Mouse (Mus musculus) neural tube, embryonic 11.5 days (tissue): ENCODE measurements around the gene Glipr1. TPM values are rescaled to one million over a fixed set of nuclear protein-coding genes. Genes with fewer than 3 reads are reported as not detected.
"Not testable (repeated sequence)": the region's sequence is repeated elsewhere in the genome, so short reads cannot be mapped to it uniquely, and the experiment has no call there.

Experiments used
- ATAC-seq: fragments of 200-750 bp; cut with Nextera tagmentation; 2 replicates; pipeline ENCODE4 v1.8.0; 2017; ENCODE audit warnings: moderate number of reproducible peaks, mild to moderate bottlenecking, moderate TSS enrichment, moderate library complexity; ENCODE audit not compliant: insufficient read depth, low FRiP score, low TSS enrichment
- DNase-seq: peaks from one replicate; pipeline ENCODE4 v3.0.0-alpha.2; 2015; ENCODE audit warnings: low spot score
- H3K27ac ChIP-seq: fragments of 300-500 bp; sonication (generic); 2 replicates; pipeline ENCODE4 v1.5.1; 2014; ENCODE audit warnings: low read depth, mild to moderate bottlenecking, low read length
- H3K27me3 ChIP-seq: fragments of 300-500 bp; sonication (generic); 2 replicates; pipeline ENCODE4 v1.6.1; 2014; ENCODE audit warnings: mild to moderate bottlenecking, low read length, mixed read lengths; ENCODE audit not compliant: control insufficient read depth, insufficient read depth
- H3K36me3 ChIP-seq: fragments of 300-500 bp; sonication (generic); 2 replicates; pipeline ENCODE4 v1.6.1; 2014; ENCODE audit warnings: mild to moderate bottlenecking, low read length, moderate library complexity, mixed read lengths; ENCODE audit not compliant: control insufficient read depth, insufficient read depth
- H3K4me1 ChIP-seq: fragments of 300-500 bp; sonication (generic); 2 replicates; pipeline ENCODE4 v1.6.1; 2014; ENCODE audit warnings: low read length, mixed read lengths; ENCODE audit not compliant: control insufficient read depth, insufficient read depth
- H3K4me2 ChIP-seq: fragments of 300-500 bp; sonication (generic); 2 replicates; pipeline ENCODE4 v1.6.1; 2014; ENCODE audit warnings: low read depth, mild to moderate bottlenecking, moderate library complexity
- H3K4me3 ChIP-seq: fragments of 300-500 bp; sonication (generic); 2 replicates; pipeline ENCODE4 v1.5.1; 2014; ENCODE audit warnings: low read depth, low read length
- H3K9ac ChIP-seq: fragments of 300-500 bp; sonication (generic); 2 replicates; pipeline ENCODE4 v1.6.1; 2014; ENCODE audit warnings: mild to moderate bottlenecking, low read length
- H3K9me3 ChIP-seq: fragments of 300-500 bp; sonication (generic); 2 replicates; pipeline ENCODE4 v1.6.1; 2016; ENCODE audit warnings: low read length; ENCODE audit not compliant: control insufficient read depth
- WGBS: fragments of 180-500 bp; shearing (Covaris S2); extraction: QIAGEN DNeasy Blood & Tissue Kit; methylation state at CpG from one replicate; pipeline ENCODE4 v1.1.7; 2014; 5-methylcytosine and 5-hydroxymethylcytosine counted together
- polyA plus RNA-seq: library from polyadenylated mRNA; unstranded; fragments of >200 nt; fragmentation: Nextera tagmentation; extraction: Ambion mirVana; gene quantifications from 2 replicates; pipeline ENCODE4 v1.2.1, GENCODE M21; 2014

The Glipr1 gene
- 1.3 and 1.4 TPM in 2 replicates for polyA plus RNA-seq

DNA sequence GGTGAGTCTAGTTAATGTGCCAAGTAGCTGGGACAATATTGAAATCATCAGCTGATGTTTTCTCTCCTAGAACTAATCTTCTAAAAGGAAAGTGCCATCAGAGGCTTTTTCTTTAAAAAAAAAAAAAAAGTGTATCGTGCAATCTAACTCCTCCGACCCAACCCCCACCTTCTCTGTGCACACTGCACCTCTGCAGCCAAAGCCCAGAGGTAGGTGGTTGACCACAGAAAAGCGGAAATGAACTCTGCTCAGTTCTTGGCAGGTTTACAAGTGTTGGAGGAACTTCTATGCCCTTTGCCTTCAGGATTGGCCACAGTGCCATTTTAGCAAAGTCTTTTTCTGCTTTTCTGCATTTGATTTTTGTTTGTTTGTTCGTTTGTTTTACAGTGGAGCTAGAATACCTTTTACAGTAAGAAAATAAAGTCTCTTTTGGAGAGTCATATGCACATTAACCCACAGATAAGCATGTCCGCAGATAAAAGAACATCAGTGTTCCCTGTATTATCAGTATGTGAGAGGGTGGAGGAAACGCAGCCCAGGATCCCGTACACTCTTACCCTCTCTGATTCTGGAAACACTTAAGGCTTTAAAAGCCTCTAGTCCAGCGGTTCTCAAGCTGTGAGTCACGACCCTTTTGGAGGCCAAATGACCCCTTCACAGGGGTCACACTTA lies at the start of gene Glipr1:
Gene Glipr1 (minus strand): TSS at position 88 of the 672 bp plus-strand sequence.
- no peak within 1 kb of the TSS for H3K27ac ChIP-seq
- WGBS, result 72% methylated on average over 9 of the region's 9 CpGs
- no peak for ATAC-seq
- H3K9me3 ChIP-seq, result no peaks in the 10 kb centered on the region
- no peaks in the 10 kb centered on the region for H3K4me1 ChIP-seq
- H3K4me2 ChIP-seq, result no peak within 1 kb of the TSS
- no peak within 1 kb of the TSS for H3K4me3 ChIP-seq
- no peaks in the 10 kb centered on the region for H3K27me3 ChIP-seq
- no peak within 1 kb of the TSS for H3K9ac ChIP-seq
- no peaks in the 10 kb centered on the region for H3K36me3 ChIP-seq
- no peak for DNase-seq

DNA sequence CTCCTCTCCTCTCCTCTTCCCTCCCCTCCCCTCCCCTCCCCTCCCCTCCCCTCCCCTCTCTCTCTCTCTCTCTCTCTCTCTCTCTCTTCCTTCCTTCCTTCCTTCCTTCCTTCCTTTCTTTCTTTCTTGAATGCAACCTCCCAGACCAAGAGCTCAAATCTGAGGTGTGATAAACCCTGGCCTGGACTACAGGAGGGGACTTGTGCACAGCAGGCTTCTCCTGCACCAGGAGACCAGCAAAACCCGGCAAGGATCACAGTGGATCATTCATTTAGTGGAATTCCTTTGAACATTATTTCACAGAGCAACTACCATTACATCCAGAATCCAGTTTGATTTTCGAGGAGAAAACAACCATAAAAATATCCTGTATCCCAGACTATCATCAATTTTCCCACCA lies 49.5 kb upstream of the Glipr1 start:
- not testable (repeated sequence) for H3K9me3 ChIP-seq, ATAC-seq, H3K27ac ChIP-seq, H3K36me3 ChIP-seq, H3K4me1 ChIP-seq, H3K27me3 ChIP-seq, H3K9ac ChIP-seq, H3K4me2 ChIP-seq, H3K4me3 ChIP-seq
- 72% methylated on average over 2 of the region's 2 CpGs for WGBS
- DNase-seq, result peak; percentile 21

DNA sequence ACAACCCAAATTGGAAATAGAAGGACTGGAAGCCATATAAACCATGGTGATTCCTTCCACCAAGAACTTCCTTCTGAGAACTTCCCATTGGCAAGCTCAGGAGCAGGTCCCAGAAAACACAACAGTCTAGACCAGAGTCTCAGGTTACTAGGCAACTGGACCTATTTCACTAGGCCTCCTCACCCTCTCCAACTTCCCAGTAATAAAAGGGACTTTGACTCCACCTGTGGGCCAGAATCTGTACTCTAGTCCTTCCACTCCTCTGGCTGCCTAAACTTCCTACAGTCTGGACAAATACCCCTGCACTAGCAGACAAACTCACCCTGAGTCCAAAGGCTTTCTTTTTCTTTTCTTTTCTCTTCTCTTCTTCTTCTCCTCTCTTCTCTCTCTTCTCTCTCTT lies 48.8 kb upstream of the Glipr1 start:
- no peaks in the 10 kb centered on the region for H3K36me3 ChIP-seq
- no peak for ATAC-seq
- no peak overlapping the region for H3K4me3 ChIP-seq
- H3K4me1 ChIP-seq, result no peaks in the 10 kb centered on the region
- no peaks in the 10 kb centered on the region for H3K27me3 ChIP-seq
- H3K27ac ChIP-seq, result no peak overlapping the region
- no peaks in the 10 kb centered on the region for H3K9me3 ChIP-seq
- DNase-seq, result no peak
- H3K4me2 ChIP-seq, result no peak overlapping the region
- no peak overlapping the region for H3K9ac ChIP-seq

DNA sequence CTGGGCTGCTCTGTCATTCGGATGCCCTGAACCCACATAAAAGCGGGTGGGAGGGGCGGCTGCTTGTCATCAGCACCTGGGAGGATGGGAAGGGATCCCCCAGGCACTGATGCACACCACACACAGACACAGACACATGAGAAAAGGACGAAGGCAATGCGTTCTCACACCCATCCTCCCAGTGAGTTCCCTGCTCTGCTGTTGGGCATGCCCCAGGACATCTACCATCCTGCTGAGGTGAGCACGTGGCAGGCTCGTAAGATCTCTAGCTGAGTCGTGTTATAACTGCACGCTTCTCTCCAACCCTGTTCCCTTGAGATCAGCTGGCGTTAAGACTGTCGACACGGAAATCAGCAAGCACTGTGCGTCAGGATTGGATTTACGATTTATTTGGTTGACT lies 41.9 kb upstream of the Glipr1 start:
- not testable (repeated sequence) for H3K4me1 ChIP-seq, H3K27me3 ChIP-seq, H3K36me3 ChIP-seq, H3K27ac ChIP-seq, H3K4me3 ChIP-seq, ATAC-seq, H3K9ac ChIP-seq, H3K4me2 ChIP-seq, H3K9me3 ChIP-seq, DNase-seq
- 49% methylated on average over 12 of the region's 14 CpGs for WGBS

DNA sequence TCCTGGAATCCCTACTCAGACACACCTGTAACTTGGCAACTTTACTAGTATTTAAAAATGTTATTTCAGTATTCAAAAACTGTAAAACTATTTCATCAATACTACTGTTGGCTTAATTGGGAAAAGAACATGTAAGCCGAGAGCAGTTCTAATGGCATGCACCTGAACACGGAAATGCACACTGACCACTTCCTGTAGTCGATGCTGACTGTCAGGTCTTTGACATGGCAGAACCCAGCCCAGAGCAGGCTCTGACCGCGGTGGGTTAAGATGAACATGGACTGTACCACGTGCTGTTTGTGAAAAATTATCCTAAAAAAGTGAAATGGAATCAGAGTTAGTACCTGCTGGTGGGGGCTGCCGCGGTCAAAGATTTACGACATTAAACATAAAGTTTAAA lies 41.1 kb upstream of the Glipr1 start:
- not testable (repeated sequence) for H3K4me1 ChIP-seq, H3K36me3 ChIP-seq, H3K4me2 ChIP-seq, H3K27ac ChIP-seq, H3K9me3 ChIP-seq, DNase-seq, ATAC-seq, H3K9ac ChIP-seq, H3K27me3 ChIP-seq, H3K4me3 ChIP-seq
- 81% methylated on average over 9 of the region's 9 CpGs for WGBS

DNA sequence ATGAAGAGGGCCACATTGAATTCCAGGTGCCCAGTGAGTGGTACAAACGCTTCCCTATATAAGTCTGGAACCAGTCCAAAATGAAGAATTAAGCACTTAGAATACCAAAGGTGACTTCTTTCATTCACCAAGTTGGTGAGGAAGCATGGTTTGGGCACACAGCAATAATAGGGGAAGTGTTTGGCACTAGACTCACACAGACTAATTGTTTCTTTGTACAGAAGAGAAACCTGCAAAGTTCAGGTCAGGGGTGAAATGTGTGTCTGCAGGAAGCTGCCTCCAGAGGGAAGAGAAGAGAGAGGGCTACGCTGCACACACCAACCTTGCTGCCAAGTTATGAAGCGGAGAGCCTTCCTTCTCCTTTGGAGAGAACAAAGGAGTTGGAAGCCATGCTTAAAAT lies 26.3 kb upstream of the Glipr1 start:
- DNase-seq, H3K27me3 ChIP-seq, H3K27ac ChIP-seq, H3K4me1 ChIP-seq, H3K4me2 ChIP-seq, H3K36me3 ChIP-seq, ATAC-seq, H3K9me3 ChIP-seq, H3K9ac ChIP-seq, H3K4me3 ChIP-seq: not testable (repeated sequence)
- 76% methylated on average over 3 of the region's 3 CpGs for WGBS

DNA sequence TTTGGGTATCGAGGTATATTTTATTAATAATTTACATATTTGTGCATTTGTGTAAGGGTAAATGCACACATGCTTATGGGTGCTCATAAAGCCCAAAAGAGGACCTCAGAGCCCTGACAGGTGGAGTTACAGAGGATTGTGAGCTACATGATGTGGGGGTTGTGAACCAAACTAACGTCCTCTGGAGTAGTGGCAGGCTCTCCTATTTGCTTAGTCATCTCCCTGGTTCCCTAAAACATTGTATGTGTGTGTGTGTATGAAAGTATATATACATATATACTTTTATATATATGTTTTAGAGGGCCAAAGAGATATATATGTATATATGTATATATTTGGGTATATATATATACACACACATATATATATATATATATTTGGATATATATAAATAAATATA lies 21.2 kb upstream of the Glipr1 start:
- Histone ChIP-seq H3K9me3 (no peaks in the 10 kb centered on the region), H3K4me1 (no peaks in the 10 kb centered on the region), H3K4me2 (no peak overlapping the region), H3K4me3 (no peak overlapping the region), H3K27ac (no peak overlapping the region), H3K27me3 (no peaks in the 10 kb centered on the region), H3K9ac (no peak overlapping the region), H3K36me3 (no peaks in the 10 kb centered on the region)
- 80% methylated on average over 2 of the region's 2 CpGs for WGBS
- ATAC-seq, result no peak
- no peak for DNase-seq

DNA sequence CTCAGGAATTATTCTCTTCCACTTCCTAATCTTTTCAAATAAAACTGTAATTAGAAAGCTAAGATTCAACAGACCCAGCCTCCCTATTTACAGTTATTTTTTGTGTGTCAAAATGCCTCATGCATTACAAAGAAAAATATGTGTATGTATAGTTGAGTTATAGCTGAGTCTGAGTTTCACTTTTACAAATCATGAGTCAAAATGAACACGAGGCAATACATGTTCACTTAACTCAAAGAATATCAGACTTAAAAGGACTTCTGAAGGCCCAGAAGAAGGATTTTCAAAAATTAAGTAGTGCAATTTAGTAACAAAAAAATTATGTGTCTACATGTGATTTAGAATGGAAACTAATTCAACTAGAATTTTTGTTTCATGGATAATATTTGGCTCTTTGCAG lies 7.1 kb upstream of the Glipr1 start:
- 84% methylated on average over 1 of the region's 1 CpGs for WGBS
- H3K27ac ChIP-seq, H3K36me3 ChIP-seq, H3K4me3 ChIP-seq, H3K27me3 ChIP-seq, DNase-seq, H3K4me1 ChIP-seq, H3K9me3 ChIP-seq, ATAC-seq, H3K9ac ChIP-seq, H3K4me2 ChIP-seq: not testable (repeated sequence)

DNA sequence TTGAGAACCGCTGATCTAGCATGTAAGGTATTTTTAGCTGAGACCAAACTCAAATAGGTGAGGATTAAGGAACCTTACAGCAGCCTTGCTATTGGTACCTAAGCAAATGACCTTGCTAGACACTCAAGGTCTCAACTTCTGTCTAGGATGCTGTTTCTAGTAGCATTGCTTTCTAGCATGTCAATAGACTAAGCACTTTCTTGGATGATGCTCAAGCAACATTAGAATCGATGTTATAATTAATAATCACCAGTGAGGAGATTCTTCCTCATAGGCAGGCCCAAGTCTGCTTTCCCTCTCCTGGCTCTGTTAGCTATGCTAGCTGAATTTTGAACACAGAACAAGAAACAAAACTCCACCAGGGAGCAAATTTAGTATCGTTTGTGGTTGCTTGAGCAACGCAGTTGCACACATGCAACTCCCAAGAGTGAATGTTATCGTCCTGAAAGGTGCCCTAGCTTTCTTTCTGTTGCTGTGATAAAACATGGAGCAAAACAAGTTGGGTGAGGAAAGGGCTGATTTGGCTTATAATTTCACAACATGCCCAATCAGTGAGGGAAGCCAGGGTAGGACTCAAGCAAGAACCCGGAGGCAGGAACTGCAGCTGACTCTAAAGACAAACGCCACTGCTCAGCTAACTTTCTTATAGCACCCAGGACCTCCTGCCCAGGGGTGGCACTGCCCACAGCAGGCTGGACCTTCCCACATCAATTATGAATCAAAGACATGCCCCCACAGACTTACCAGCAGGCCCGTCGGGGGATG lies 493 bp downstream of the Glipr1 start:
- WGBS, result 85% methylated on average over 9 of the region's 9 CpGs
- Histone ChIP-seq H3K4me1 (no peaks in the 10 kb centered on the region), H3K27me3 (no peaks in the 10 kb centered on the region), H3K9ac (no peak overlapping the region), H3K27ac (no peak overlapping the region), H3K4me3 (no peak overlapping the region), H3K4me2 (no peak overlapping the region), H3K9me3 (no peaks in the 10 kb centered on the region), H3K36me3 (no peaks in the 10 kb centered on the region)
- ATAC-seq, result no peak
- DNase-seq, result no peak
